Mouse (Mus musculus) ES-E14 (cell line): Measurements from ENCODE around the gene Tnrc6c.

Experiments used
- CHD2 ChIP-seq: IDR thresholded peaks from 2 replicates; pipeline ENCODE4 v1.6.1; 2014; ENCODE audit warnings: mild to moderate bottlenecking, low read depth, low read length, inconsistent platforms
- HCFC1 ChIP-seq: IDR thresholded peaks from 2 replicates; pipeline ENCODE4 v1.6.1; 2012; ENCODE audit warnings: low read length, inconsistent platforms, borderline replicate concordance; ENCODE audit not compliant: insufficient read depth
- MAFK ChIP-seq: IDR thresholded peaks from 2 replicates; pipeline ENCODE4 v1.6.1; 2014; ENCODE audit warnings: mild to moderate bottlenecking, low read depth, low read length, inconsistent platforms; ENCODE audit not compliant: insufficient read depth
- ZC3H11A ChIP-seq: IDR thresholded peaks from 2 replicates; pipeline ENCODE4 v1.6.1; 2012; ENCODE audit warnings: low read depth, mild to moderate bottlenecking, inconsistent platforms, low read length, borderline replicate concordance
- ZNF384 ChIP-seq: IDR thresholded peaks from 2 replicates; pipeline ENCODE4 v1.6.1; 2012; ENCODE audit warnings: low read depth, low read length, inconsistent platforms

- TF ChIP-seq MAFK (no peak), HCFC1 (no peak), ZNF384 (no peak), CHD2 (no peak), ZC3H11A (no peak)
Measured at GRCm38 (mm10) chr11:117663036-117663809, 9.1 kb downstream of the Tnrc6c start.
